Mouse (Mus musculus) megakaryocyte, embryonic 14.5 days (primary cell): ENCODE data around the gene Zfp706.

Source experiments
- FLI1 ChIP-seq: IDR thresholded peaks from 2 replicates; pipeline ENCODE4 v1.6.1; 2012; ENCODE audit warnings: low read length, inconsistent platforms, mixed read lengths
- GATA1 ChIP-seq: IDR thresholded peaks from 3 replicates; pipeline ENCODE4 v1.6.1; 2012; ENCODE audit warnings: mixed read lengths, low read length, inconsistent platforms, borderline replicate concordance

- TF ChIP-seq GATA1 (no peak), FLI1 (no peak)
Observed at GRCm38 (mm10) chr15:37042559-37042958, 35.0 kb upstream of the Zfp706 start.
